Mouse (Mus musculus) naive thymus-derived CD4-positive, alpha-beta T cell, adult 2 months (primary cell): ENCODE results near the gene Kctd21.

Experiments
- DNase-seq: peaks from one replicate; pipeline ENCODE4 v3.0.0-alpha.2; 2011; ENCODE audit warnings: low read depth

The Kctd21 gene

DNA sequence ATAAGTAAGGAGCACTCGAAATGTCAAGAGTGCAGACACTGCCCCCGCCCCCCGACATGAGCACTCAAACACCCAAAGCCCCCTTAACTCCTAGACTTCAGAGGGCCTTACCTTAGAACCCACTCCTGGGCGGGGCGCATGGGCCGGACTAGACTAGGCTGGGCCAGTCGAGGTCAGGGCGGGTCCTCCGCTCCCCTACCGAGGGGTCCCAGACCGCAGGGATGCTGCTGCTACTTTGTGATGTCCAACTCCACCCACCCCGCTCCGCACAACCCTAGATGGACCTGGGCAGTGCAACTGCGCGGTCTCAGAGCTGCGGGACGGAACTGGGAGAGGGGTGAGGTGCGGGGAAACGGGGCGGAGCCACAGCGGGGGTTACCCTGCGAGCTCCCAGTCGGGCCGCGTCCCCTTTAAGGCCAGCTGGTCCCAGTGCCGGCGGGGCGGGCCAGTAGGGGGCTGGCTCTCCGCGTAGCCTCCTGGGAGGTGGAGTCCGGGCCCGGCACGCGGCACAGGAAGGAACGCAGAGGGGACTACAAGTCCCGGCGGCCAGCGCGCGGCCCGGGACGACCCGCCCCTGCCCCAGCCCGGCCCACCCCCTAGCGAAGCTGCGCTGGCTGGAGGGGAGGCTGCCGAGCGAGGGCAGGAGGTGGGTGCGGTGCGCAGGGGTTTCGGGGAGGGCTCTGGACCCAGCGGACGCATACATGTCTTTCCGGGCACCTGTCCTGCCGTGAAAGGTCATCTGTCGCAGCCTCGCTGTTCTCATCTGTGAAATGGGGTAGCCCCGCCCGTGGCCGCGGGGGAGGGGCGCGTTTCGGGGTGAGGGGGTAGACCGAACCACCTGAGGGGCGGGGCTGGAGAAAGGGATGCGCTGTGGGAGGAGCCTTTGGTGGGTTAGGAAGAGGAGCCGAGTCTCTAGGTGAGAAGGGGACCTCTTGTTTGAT is at the start of gene Kctd21, which contains the start of gene Usp35:
Kctd21 (plus strand) TSS at position 602 of the 941 bp plus-strand sequence.
Usp35 (minus strand) TSS at position 295 of the 941 bp plus-strand sequence.
- DNase-seq, result peak; percentile 95

- DNase-seq, result no peak
Measured at GRCm38 (mm10) chr7:97296986-97297385, 35.1 kb upstream of the Kctd21 start.

- DNase-seq, result peak; percentile 65
Measured at GRCm38 (mm10) chr7:97297466-97297865, 34.7 kb upstream of the Kctd21 start.

- DNase-seq, result no peak
Measured at GRCm38 (mm10) chr7:97298279-97298678, 33.8 kb upstream of the Kctd21 start.

DNA sequence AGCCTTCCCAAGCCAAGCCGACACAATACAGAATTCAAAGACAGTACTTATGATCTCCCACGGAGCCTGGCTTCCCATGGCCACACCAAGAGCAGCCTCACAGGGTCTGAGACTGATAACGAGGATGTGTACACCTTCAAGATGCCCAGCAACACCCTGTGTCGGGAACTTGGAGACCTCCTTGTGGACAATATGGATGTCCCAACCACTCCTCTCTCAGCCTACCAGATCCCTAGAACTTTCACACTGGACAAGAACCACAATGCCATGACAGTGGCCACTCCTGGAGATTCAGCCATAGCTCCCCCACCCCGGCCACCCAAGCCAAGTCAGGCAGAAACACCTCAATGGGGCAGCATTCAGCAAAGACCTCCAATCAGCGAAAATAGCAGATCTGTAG is 33.2 kb upstream of the Kctd21 start:
- DNase-seq, result no peak

GRCm38 (mm10) chr7:97300914-97301313 is 31.2 kb upstream of the Kctd21 start:
- no peak for DNase-seq

DNA sequence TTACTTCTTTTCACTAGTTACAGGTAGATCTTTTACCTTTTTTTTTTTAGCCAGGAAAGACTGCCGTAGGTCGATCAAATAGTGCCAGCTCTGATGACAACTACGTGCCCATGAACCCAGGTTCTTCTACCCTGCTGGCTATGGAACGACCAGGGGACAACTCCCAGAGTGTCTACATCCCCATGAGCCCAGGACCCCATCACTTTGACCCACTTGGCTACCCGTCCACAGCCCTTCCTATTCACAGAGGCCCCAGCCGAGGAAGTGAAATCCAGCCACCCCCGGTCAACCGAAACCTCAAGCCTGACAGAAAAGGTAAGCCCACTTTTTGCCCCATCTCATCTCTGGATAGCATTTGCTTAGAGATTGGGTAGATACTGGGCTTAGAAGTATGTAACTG is 30.8 kb upstream of the Kctd21 start:
- no peak for DNase-seq

DNA sequence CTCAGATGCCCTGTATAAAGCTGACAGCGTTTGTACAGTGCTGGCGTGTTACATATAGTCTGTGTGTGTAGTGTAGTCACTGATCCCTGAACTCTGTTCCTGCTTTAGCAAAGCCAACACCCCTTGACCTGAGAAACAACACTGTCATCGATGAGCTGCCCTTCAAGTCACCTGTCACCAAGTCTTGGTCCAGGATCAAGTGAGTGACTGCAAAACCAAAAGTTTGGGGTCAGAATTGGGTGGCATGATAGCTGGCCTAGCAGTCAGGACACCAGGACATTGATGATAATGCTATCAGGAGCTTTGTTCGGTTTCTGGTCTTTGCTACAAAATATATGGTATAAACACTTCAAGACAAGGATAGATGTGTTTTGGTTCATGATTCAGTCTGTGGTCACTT is 29.9 kb upstream of the Kctd21 start:
- no peak for DNase-seq

- no peak for DNase-seq
Measured at GRCm38 (mm10) chr7:97302876-97303275, 29.3 kb upstream of the Kctd21 start.

GRCm38 (mm10) chr7:97303614-97304013 is 28.5 kb upstream of the Kctd21 start:
- no peak for DNase-seq

GRCm38 (mm10) chr7:97304471-97304870 is 27.7 kb upstream of the Kctd21 start:
- DNase-seq, result no peak

GRCm38 (mm10) chr7:97305206-97305605 is 26.9 kb upstream of the Kctd21 start:
- no peak for DNase-seq

DNA sequence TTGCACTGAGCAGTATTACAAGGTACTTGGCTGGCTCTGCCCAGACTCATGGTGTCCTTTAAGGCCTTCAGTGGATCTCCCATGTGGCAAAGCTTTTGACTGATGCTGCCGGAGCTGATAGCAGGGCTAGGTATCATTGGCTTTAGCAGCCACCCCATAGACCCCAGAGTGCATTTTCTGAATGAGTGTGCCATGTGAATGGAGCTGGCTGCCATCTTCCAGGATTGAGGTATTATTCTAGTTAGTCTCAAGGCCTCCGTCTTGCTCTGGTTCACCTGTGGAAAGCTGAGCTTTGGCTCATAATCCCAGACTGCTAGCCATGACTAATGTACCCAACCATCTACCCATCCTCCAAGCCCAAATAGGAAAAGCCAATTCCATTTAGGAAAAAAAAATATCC is 25.3 kb upstream of the Kctd21 start:
- DNase-seq, result no peak

DNA sequence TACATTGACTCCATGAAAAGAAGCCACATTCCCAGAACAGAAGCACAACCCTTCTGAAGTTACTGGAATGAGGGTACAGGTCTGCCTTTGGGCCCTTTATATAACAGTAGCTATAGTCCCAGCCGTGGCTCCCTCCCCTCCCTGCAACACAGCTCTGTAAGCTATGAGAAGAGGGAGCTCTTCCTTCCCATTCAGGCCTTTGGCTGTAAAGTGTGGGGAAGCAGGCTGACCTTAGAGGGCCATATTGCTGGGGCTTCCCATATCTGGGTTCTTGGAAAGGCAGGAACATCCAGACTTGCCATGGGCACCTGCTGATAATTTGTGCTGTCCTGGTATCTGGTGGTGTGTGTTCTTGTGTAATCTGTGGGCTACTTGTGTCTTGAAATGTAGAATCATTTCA is 24.6 kb upstream of the Kctd21 start:
- no peak for DNase-seq

DNA sequence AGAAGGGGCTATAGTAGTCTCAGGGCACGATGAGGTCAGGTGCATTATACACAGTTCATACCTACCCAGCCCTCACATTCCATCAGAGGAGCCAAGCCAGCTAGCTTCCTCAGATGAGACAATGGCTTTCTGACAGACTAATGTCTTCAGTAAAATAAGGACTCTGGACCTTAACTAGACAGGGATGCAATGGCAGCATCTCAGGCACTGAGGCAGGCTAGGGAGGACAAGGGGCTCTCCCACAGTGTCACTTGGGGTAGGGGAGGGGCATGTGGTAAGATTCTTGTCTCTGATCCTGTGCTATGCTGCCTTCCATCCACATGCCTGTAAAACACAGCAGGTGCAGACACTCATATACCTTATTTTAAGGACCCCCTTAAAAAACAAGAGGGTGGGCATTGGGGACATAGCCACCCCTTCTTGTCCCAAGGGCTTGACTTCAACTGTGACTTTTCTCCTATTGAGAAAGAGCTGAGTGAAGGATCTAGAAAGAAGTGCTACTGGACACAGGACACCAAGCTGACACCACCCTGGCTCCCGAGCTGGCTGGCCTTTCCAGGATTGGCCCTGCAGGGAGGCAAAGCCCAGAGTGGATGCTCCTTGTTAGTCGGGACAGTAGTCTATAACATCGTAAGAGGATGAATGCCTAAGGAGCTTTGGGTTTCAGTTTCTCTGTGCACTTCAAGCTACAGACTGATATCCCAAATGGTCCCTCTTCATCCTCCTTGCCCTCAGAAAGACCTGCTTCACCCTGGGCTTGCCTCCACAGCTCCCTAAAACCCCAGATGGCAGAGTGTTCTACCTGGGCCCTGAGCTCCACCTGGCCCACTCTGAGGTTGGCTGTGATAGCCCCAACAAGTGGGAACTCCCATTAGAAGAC is 22.4 kb upstream of the Kctd21 start:
- no peak for DNase-seq

- no peak for DNase-seq
Measured at GRCm38 (mm10) chr7:97310341-97310635, 21.8 kb upstream of the Kctd21 start.

GRCm38 (mm10) chr7:97311620-97312019 is 20.5 kb upstream of the Kctd21 start:
- DNase-seq, result no peak

DNA sequence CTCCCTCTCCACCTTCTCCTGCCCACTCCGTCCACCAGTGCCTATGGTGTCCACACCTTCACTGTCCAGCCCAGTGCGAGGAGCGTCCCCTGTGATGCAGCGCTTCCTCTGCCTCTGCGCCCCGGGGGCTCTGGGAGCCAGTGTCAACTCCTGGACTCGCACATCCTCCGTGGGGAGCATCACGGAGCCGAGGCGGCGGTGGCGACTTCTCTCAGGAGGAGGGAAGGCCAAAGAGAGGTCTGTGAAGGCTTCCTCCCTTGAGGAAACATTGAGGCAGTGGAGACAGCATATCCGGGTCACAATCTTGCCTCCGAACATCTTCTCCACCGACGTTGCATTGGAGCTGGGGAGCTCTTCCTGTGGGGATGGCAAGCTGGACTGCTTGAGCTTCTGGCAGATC is 19.9 kb upstream of the Kctd21 start:
- no peak for DNase-seq

- DNase-seq, result no peak
Measured at GRCm38 (mm10) chr7:97312856-97313255, 19.3 kb upstream of the Kctd21 start.

GRCm38 (mm10) chr7:97313364-97313995 is 18.6 kb upstream of the Kctd21 start:
- no peak for DNase-seq

GRCm38 (mm10) chr7:97314646-97315045 is 17.5 kb upstream of the Kctd21 start:
- DNase-seq, result no peak

- no peak for DNase-seq
Measured at GRCm38 (mm10) chr7:97315656-97316055, 16.5 kb upstream of the Kctd21 start.
